Comparison of ENCODE assay signal across 8 mouse cellular contexts in genomic region chr8:126826328-126827285, GRCm38 (mm10).
A peak's percentile ranks its signal among the peaks of the same experiment; 100 is the strongest.
DNase-seq lines count a peak whose midpoint lies in the region; ATAC-seq and TF ChIP-seq lines count a peak whose summit lies in the region.

No protein-coding gene starts in this region.

- H3K9ac ChIP-seq in embryonic facial prominence, embryonic 12.5 days, result no peak overlapping the region
- H3K9ac ChIP-seq in heart, embryonic 11.5 days (ENCODE audit: low read depth, low read length), result peak overlapping the region; percentile 65; the same call in 1 of the 2 replicates
- peak overlapping the region; percentile 13 for H3K9ac ChIP-seq in lung, embryonic 14.5 days

- H3K4me1 ChIP-seq in embryonic facial prominence, embryonic 12.5 days, result peaks cover 50% of the 10 kb centered on the region
- peaks cover 51% of the 10 kb centered on the region for H3K4me1 ChIP-seq in heart, embryonic 11.5 days (ENCODE audit: control insufficient read depth, insufficient read depth, low read length)
- peaks cover 62% of the 10 kb centered on the region for H3K4me1 ChIP-seq in lung, embryonic 14.5 days (ENCODE audit: insufficient read depth)

- DNase-seq in urinary bladder, postnatal 4 days (ENCODE audit: low spot score in 2 of 2), result peak; percentile 71 to 73
- no peak for DNase-seq in urinary bladder, postnatal 25 days (ENCODE audit: low spot score)
- DNase-seq in kidney, adult 8-10 months, result peak; percentile 76 to 83
- DNase-seq in lung, embryonic 14.5 days, result peak; percentile 92
- peak; percentile 96 for DNase-seq in retina, postnatal 1 day
- DNase-seq in cerebellum, postnatal 36 days, result no peak

- no peaks in the 10 kb centered on the region for H3K36me3 ChIP-seq in embryonic facial prominence, embryonic 12.5 days
- no peaks in the 10 kb centered on the region for H3K36me3 ChIP-seq in heart, embryonic 11.5 days (ENCODE audit: control insufficient read depth, insufficient read depth, low read length)
- no peaks in the 10 kb centered on the region for H3K36me3 ChIP-seq in lung, embryonic 14.5 days (ENCODE audit: insufficient read depth)

- H3K4me2 ChIP-seq in embryonic facial prominence, embryonic 12.5 days (replicated peaks), result peak overlapping the region; percentile 12; the same call in 1 of the 2 replicates
- H3K4me2 ChIP-seq in heart, embryonic 11.5 days, result peak overlapping the region; percentile 32
- peak overlapping the region; percentile 39 for H3K4me2 ChIP-seq in lung, embryonic 14.5 days

- 1% methylated on average over 11 of the region's 11 CpGs for WGBS in embryonic facial prominence, embryonic 12.5 days
- 3% methylated on average over 11 of the region's 11 CpGs for WGBS in heart, embryonic 11.5 days (ENCODE audit: insufficient replicate concordance)
- WGBS in lung, embryonic 14.5 days, result under 1% methylated on average over 11 of the region's 11 CpGs

- peak overlapping the region; percentile 100 for H3K27ac ChIP-seq in embryonic facial prominence, embryonic 12.5 days
- peak overlapping the region; percentile 97 for H3K27ac ChIP-seq in heart, embryonic 11.5 days (ENCODE audit: low read depth, low read length)
- H3K27ac ChIP-seq in lung, embryonic 14.5 days (ENCODE audit: low read depth), result peak overlapping the region; percentile 94

- no peaks in the 10 kb centered on the region for H3K27me3 ChIP-seq in embryonic facial prominence, embryonic 12.5 days
- no peaks in the 10 kb centered on the region for H3K27me3 ChIP-seq in heart, embryonic 11.5 days (ENCODE audit: control insufficient read depth, insufficient read depth, low read length)
- H3K27me3 ChIP-seq in lung, embryonic 14.5 days (ENCODE audit: insufficient read depth, low read length), result no peaks in the 10 kb centered on the region

- no peak for TF ChIP-seq CTCF in lung, embryonic 14.5 days (IDR thresholded peaks at IDR 0.05; ENCODE audit: low read depth)

- peak; percentile 89 for ATAC-seq in embryonic facial prominence, embryonic 12.5 days (ENCODE audit: insufficient number of reproducible peaks, insufficient read depth, low FRiP score, low TSS enrichment)
- ATAC-seq in heart, embryonic 11.5 days (replicated peaks; ENCODE audit: insufficient number of reproducible peaks, low FRiP score, low TSS enrichment), result peak; percentile 84
- peak; percentile 86 for ATAC-seq in lung, embryonic 14.5 days (ENCODE audit: insufficient read depth)

- H3K4me3 ChIP-seq in embryonic facial prominence, embryonic 12.5 days, result no peak overlapping the region
- no peak overlapping the region for H3K4me3 ChIP-seq in heart, embryonic 11.5 days (ENCODE audit: low read depth, low read length)
- no peak overlapping the region for H3K4me3 ChIP-seq in lung, embryonic 14.5 days (ENCODE audit: low read depth, low read length)

- H3K9me3 ChIP-seq in embryonic facial prominence, embryonic 12.5 days, result no peaks in the 10 kb centered on the region
- H3K9me3 ChIP-seq in heart, embryonic 11.5 days (replicated peaks; ENCODE audit: control insufficient read depth, low read length), result no peaks in the 10 kb centered on the region
- no peaks in the 10 kb centered on the region for H3K9me3 ChIP-seq in lung, embryonic 14.5 days (ENCODE audit: low read depth, low read length)

Comparison
In these comparisons a context has a peak if more than half of its experiments do, and no peak if none do; other contexts are left out.
1. DNase-seq: peak in urinary bladder, postnatal 4 days (2 of 2), kidney, adult 8-10 months (2 of 2), lung, embryonic 14.5 days (single experiment) and retina, postnatal 1 day (single experiment); none in urinary bladder, postnatal 25 days (single experiment) and cerebellum, postnatal 36 days (0 of 2).
2. Peak in every context shown above with its lines, with median percentiles within 50 percentile points of each other: ATAC-seq, H3K27ac ChIP-seq and H3K4me2 ChIP-seq.